Mouse (Mus musculus) ovary, postnatal 14 days (tissue): ENCODE data around the gene Hist1h2bh.
A peak's percentile ranks its signal among the peaks of the same experiment; 100 is the strongest.

Experiments used
- DNase-seq: peaks from one replicate; pipeline ENCODE4 v3.0.0; 2022; ENCODE audit warnings: low spot score

Hist1h2bh gene

DNA sequence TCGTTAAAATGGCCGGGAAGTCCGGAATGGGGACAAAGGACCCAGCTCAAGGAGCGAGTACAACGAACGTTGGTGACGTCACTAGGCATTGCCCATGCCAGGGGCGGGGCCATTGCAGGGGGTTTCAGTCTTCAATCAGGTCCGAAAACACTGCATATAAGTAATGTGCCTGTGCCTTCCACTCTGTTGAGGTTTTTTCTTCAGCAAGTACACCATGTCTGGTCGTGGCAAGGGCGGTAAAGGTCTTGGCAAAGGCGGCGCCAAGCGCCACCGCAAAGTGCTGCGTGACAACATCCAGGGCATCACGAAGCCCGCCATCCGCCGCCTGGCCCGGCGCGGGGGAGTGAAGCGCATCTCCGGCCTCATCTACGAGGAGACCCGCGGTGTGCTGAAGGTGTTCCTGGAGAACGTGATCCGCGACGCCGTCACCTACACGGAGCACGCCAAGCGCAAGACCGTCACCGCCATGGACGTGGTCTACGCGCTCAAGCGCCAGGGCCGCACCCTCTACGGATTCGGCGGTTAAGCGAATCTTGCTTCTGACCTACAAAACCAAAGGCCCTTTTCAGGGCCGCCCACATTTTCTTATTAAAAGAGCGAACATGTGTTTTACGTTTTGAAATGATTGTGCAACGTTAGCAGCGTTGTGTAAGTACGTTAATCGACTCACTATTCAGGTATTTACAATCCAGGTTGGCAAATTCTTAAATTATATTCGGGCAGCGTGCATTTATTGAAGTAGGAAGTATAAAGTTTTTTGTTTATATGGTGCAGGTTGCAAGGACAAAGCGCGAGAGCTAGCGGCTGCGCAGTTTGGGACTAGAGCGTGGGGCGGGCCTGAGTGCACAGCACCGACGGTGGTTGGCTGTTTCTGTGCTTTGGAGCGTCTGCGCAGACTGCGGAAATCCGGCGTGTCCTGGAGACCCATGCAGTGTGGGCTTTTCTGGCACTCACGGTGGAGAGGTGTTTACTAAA lies 12.0 kb downstream of the Hist1h2bh start, which contains the start of gene Hist1h4h:
Hist1h4h (plus strand) TSS at position 150 of the 975 bp plus-strand sequence.
- DNase-seq: peak; percentile 97

DNA sequence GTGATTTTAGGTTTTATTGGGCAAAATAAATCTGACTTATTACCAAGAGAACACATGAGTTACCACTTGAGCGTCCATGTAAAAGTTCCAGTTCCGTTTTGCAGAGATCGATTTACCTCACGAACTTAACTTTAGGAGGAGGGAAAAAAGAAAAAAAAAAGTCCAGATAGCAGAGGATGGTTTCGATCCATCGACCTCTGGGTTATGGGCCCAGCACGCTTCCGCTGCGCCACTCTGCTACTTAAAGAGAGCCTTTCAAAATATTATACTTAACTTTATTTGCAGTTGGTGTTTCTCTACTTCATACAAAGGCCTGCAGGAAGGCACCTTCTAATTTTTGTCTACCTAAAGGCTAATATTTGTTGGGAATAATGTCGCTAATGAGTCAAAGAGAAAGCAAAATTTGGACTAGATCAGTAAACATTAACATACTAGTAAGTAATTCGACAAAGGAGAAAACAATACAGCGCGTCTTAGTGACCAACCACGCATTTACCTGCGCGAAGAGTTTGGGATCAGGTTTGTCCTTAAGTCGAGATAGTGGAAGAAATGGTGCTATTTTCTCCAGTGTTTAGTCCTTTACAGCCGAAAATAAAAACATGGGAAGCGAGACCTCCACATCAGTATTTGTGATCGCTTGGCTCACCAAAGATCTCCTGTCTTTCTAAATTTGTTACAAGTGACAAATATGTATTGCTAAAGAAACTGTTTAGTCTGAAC lies 12.9 kb downstream of the Hist1h2bh start:
- DNase-seq: no peak

DNA sequence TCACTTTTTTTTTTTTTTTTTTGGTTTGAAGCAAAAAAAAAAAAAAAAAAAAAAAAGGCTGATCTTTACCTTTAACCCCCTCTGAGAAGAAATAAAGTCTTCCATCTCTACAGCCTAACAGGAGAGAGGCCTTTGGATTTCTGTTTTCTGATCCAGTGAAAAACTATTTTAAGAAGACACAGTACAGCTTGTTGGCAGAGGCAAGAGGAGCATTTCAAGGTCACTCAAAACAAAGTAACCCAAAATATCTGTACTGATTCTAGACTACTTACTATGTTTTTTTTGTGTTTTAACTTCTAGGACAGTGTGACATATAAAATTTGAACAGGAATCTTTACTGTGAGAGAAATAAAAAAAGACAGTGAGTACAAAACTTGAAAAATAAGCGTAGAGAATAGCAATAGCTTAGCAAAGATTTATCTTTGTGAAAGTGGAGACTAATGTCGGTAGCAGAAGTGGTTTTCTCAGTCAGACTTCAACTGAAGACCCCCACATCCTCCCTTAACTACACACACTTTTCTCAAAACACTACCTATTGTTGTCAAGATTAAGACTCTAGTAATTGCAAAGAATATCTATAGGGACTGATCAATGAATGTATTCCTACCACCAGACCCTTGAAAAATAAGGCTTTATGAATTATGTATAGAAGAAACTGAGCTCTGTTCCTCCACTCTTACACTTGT lies 13.6 kb downstream of the Hist1h2bh start:
- DNase-seq: no peak

DNA sequence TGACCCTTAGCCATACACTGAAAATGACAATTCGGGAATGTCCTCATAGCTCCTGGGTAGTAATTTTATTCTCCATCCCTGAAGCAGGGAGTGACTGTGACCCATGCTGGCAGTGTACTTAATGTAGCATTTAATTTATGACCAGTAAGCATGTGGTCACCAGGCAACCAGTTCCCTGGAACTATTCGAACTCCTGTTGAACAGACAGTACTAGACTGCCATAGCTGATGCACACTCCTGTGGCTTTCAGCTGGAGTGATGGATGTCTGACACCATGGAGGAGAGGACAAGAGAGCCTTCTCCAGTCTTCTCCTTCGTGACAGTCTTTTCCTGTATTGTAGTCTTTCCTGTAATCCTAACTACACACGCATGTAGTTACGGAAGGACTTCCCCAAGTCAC lies 14.2 kb downstream of the Hist1h2bh start:
- DNase-seq: no peak

DNA sequence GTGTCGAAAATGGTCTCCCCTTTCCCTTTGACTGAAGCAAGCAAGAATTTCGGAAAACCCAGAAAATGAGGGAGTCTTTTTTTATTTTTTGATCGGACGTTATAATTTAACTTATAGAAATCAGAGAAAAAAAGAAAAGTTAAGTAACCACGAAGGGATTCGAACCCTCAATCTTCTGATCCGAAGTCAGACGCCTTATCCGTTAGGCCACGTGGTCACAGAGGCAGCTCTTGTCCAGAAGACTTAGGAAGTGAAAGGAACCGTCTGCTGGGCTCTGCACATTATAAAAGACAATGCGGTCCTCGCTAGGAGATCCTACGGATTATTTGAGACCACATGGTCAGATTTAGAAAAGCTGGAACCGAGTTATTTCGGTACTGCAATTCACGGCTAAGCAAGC lies 16.9 kb downstream of the Hist1h2bh start:
- DNase-seq: peak; percentile 94

DNA sequence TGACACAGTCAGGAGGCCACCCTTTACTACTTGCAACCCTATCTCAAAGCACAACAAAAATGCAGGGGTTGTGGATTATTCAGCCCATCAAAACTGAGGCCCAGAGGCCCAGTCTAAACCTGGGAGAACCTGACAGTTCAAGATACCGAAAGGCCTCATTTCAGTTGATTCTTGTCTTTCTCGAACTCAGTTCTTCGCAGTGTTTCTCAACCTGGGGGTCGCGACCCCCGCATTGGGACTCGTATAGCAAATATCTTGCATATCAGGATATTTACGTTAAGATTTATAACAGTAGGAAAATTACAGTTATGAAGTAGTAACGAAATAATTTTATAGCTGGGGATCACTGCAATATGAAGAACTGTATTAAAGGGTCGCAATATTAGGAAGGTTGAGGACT lies 17.3 kb downstream of the Hist1h2bh start:
- no peak for DNase-seq

DNA sequence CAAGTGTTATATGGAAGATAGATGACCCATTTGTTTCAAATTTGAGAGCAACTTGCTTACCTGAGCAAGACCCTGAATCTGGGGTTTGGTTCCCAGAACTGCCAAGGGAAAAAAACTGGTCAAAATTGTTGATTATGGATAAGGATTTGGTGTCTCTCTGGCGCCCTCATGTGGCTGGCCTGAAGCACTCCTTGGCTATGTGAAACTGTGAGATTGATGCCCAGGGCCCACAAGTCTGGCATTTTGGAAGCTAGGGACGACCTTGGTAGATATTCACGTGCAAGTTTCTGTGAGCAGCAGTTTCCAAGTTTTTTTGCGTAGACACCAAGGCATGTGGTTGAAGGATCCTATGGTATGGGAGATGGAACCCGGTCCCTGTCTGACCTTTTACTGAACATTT lies 18.5 kb downstream of the Hist1h2bh start:
- no peak for DNase-seq

DNA sequence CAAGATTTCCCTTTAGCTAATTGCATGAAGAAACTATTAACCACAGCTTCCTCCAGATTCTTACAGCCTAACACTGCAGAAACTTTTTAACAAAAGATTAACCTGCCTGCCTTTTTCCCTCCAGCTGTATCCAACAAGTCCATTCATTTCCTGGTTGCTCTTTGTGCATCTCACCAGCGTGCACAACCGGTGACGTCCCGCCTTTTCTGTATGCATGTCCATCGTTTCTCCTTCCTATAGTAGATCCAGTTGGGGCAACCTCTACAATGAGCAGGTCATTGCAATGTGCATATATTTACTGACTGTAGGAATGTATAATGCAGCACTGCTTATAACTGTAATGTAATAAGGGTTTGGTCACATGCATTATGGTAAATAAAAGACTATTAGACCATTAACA lies 19.2 kb downstream of the Hist1h2bh start:
- no peak for DNase-seq

DNA sequence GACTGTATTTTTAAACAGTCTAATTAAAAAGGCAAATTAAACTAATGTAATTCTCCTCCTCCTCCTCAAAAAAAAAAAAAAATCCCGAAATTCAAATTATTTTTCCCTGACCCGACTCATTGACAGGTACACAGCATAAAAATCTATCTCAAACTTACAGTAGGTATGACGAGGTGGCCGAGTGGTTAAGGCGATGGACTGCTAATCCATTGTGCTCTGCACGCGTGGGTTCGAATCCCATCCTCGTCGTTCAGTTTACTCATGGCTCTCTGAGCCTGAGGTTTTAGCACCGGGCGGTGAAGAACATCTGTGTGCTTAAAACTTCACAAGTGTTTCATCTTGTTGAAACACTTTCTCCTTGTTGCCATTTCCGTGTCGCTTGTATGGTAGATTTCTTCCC lies 21.5 kb downstream of the Hist1h2bh start:
- no peak for DNase-seq

DNA sequence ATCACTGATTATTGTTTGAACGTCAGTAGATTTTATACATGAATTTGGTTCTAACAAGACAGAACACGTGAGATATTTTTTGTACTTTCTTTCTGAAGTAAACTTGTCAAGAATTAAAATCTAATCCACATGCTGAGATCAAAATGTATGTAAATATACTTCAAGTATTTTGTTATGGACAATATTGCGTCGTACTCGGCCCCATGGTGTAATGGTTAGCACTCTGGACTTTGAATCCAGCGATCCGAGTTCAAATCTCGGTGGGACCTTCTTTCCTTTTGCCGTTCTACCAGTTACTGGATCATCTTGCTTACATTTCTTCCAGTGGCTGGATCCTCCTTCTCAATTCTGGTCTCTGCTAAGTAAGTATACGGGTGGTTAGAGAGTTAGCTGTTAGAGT lies 23.8 kb downstream of the Hist1h2bh start:
- DNase-seq: peak; percentile 77

DNA sequence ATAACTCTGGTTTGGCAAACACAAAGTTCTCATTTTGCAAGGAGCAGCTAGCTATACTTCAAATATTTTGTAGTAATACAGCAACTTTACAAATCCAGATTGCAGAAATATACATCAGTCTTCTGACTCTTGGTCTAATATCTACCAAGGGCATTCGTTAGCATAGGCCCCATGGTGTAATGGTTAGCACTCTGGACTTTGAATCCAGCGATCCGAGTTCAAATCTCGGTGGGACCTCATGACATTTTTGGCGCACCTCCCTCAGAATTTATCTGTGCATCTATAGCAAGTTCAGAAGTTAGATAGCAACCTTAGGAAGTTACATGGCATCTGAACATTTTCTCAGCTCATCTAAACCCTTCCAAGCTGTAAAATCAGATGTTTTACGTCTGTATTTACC lies 24.3 kb downstream of the Hist1h2bh start:
- DNase-seq: peak; percentile 76

DNA sequence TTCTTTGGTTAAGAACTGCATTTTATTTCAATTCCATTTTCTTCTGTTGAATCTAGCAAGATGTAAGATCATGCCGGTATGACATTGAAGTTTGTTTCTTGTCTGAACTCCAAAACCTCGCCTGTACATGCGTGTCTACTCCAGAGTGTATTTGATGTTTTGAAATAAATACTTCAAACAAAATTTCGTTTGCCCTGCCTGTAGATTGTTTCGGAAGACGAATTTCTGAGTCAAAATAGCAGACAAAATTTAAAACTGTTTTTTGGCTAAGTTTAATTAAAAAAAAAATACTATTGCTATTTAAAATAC lies 24.9 kb downstream of the Hist1h2bh start:
- DNase-seq: no peak

DNA sequence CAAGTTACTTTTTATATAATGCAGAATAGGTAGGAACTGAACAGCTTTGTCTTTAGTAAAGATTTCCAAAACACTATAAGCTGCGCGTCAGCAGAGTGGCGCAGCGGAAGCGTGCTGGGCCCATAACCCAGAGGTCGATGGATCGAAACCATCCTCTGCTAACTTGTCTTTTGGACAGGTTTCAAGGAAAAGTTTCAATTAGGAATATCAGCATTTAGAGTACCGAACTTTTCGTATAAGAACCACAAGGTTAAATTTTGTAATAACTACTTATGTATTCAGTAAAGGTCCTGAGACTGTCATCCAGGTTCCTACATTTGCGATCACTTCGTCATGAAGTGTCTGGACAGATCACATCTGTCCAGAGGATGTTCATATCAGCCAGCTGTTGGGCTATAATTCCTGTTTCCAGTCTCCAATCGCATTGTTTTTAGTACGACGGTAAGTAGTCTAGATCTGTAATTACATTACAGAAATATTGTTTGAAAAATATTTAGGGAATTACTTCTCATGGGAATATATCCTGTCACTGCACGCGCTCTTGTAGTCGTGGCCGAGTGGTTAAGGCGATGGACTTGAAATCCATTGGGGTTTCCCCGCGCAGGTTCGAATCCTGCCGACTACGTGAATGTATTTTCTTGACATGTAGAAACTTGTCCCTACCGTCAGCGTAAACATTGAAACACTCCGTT lies 25.4 kb downstream of the Hist1h2bh start:
- DNase-seq: peak; percentile 85

DNA sequence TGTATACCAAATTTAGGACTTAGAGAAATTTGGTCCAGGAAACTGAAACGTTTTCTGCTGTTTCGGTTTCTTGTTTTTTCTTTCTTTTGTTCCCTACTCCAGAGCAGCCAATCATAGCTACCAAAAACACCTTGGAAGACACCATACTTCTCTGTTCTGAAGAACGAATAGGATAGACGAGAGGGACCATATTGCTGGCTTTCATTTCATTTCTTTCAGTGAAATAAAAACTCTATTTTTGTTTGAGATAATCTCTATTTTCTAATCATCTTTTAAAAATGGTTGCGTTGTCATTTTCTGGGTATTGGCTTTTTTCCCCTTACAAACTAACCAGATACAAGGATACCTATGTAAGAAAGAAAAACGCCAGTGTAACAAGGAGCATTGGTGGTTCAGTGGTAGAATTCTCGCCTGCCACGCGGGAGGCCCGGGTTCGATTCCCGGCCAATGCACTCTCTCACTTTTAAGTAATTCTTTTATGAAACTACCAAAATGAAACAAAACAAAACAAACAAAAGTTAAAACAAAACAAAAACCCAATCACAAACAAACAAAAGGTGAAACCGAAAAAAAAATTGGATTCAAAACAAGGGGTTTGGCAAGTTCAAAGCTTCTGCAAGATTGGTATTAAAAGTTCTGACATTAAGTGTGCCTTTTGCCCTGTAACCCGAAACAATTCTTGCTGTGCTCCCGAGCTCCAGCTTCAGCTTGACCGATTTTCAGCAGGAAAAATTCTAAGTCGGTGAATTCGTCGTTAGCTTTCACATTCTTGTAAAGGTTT lies 26.2 kb downstream of the Hist1h2bh start:
- DNase-seq: peak; percentile 61

DNA sequence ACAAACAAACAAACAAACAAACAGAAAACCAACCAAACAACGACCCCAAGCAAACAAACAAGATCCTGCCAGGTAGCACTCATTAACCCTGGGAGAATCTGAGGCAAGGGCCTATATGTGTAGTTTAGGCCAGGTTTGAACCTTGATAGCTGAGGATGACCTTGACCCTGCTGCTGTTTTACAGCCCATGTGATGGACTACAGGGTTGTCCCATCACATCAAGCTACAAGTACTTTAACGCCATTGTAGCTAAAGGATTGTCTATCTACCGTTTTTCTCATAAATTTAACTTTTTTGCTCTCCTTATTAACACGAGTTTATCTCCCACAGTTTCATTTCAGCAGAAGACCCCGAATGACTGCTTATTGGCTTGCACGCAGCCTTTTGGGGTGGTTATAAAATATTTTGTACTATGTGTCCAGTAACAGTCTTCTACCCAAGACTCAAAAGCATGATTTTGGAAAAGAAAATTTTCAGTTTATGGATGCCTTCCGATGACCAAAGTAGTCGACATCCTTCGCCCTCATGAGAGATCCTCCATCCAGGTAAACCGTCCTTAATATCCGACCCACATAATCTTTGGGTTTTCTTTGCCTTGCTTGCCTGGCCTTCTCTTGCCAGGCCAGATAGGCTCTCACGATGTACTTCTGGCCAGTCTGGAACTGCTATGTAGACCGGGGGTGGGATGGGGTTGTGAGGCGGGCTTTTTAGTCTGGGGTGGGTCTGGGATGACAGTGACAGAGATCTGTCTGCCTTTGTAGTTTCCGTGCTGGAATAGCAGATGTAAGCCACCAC lies 27.2 kb downstream of the Hist1h2bh start:
- no peak for DNase-seq

DNA sequence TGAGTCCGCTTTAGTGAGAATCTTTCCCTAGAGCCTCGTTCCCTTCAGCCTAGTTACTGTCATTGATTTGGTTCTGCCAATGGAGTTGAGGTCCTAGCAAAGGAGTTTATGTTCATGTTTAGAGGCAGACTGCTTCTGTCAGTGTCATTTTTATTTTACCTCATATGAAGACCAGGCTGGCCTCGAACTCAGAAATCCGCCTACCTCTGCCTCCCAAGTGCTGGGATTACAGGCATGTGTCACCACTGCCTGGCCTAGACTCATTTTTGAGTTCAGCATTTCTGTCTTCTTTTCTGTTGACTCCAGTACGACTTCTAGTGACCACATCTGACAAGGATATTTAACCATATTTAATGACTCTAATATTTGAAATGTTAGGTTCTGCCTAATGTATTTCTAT lies 27.9 kb downstream of the Hist1h2bh start:
- DNase-seq: no peak

DNA sequence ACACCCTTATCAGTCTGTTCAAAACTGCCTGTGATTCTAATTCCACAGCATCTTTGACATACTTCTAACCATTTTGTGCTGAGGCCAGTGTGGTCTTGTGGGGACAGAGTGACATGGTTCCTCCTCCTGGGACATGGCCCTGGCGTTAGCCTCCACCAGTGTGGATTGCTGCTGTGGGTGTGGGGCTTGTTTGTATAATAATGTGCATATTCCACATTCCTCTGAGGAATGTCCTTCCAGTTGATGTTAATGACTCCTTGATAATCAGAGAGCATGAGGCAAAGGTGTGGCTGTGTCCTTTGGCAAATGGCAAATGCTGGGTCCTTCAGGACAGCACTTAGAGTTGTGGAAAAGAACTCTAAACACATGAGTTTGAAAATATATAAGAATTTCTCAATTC lies 29.7 kb downstream of the Hist1h2bh start:
- no peak for DNase-seq

DNA sequence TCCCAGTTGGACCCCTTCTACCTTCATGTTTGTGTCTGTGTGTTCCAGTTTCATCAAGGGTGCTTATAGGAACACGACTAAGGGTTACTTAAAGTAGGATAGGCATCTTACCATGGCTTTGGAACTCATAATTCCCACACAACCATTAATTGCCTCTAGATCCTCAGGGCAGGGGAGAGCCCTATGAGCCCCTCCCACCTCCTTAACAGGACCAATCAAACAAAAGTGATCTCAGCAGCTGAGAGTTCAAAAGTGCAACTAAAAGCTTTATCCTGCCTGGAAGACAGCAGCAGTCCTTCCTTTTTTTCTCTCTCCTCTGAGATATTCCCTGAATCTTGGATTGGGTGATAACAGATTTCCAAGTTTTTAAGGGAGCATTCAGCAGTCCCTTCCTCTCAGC lies 33.1 kb downstream of the Hist1h2bh start:
- DNase-seq: no peak

DNA sequence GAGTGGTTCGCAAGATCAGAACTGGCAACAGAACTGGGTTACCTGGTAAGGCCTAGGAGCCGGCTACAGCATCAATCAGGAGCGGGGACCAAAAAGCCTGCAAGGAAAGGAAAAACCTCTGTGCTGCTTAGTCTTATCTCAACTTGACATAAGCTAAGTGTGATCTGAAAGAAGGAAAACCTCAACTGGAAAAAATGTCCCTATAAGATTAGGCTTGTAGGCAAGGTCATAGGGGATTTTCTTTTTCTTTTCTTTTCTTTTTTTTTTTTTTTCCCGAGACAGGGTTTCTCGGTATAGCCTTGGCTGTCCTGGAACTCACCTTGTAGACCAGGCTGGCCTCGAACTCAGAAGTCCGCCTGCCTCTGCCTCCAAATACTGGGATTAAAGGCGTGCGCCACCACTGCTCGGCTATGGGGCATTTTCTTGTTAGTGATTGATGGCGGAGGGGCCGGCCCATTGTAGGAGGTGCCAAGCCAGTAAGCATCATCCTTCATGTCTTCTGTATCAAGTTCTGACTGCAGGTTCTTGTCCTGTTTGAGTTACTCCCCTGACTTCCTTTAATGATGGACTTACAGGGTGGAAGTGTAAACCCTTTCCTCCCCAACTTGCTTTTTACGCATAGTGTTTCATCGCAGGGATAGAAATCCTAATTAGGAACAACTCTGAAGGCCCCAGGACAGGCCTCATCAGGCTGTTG lies 36.2 kb downstream of the Hist1h2bh start:
- DNase-seq: no peak

DNA sequence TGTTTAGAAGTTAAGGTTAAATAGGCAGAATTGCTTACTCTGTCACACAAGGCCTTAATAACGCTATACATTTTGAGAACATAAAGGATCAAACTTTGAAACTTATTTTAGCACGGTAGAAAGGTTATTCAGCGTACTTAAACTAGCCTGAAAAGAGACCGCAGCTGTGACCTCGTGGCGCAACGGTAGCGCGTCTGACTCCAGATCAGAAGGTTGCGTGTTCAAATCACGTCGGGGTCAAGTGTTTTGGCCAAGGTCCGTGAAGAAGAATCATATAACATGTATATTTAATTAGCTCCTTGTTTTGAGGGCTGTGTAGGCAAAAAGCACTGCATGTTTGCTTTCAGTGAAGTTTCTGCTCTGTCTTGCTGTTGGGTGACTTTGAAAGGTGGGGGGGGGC lies 36.8 kb downstream of the Hist1h2bh start:
- DNase-seq: no peak
